9 mouse cellular contexts compared by ENCODE assay signal in the genomic region with DNA sequence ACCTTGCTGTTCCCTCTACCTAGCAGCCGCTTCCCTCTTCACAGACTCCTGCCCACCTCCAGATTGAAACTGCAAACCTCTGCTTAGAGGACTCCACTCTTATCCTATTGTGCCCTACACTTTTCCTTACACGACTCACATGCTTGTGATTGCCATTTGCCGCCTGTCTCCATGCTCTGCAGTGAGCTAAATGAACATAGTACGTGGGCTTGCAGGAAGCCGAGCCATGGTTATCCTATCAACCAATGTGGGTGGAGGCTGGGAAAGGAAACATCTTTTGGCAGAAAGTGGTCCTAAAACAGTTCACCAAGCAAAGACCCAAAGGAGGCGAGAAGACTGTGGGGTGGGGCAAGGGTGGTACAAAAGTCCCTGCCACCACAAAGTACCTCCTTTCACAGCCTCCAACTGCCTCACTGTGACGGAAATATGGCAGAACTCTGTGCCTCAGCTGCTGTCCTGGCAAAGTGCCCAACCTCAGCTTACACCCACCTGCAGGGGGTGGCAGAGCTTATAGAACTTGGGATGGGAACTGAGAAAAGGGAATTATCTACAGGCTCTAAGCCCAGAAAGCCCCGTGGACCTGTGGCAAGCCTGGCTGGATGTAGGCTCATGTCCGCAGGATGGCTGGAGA.
DNase-seq lines count a peak whose midpoint lies in the region; ATAC-seq and TF ChIP-seq lines count a peak whose summit lies in the region.
"Had no signal": no experiment of that assay in that cellular context is flagged by ENCODE, and none has a peak within 500 bp of the region (broad histone marks: within the 10 kb centered on the region; RNA-seq: fewer than 3 reads in every experiment).

No protein-coding gene starts in this region.

- no peaks in the 10 kb centered on the region for H3K27me3 ChIP-seq in lung, embryonic 14.5 days (ENCODE audit: insufficient read depth, low read length)
- no peaks in the 10 kb centered on the region for H3K27me3 ChIP-seq in forebrain, postnatal 0 days (ENCODE audit: insufficient read depth, low read length)
- H3K27me3 ChIP-seq: heart, embryonic 13.5 days had no signal

- no peak overlapping the region for H3K4me2 ChIP-seq in lung, embryonic 14.5 days
- no peak overlapping the region for H3K4me2 ChIP-seq in forebrain, postnatal 0 days (ENCODE audit: low read depth)
- H3K4me2 ChIP-seq: heart, embryonic 13.5 days had no signal

- H3K27ac ChIP-seq in lung, embryonic 14.5 days (ENCODE audit: low read depth) = no peak overlapping the region
- no peak overlapping the region for H3K27ac ChIP-seq in forebrain, postnatal 0 days (ENCODE audit: low read depth, low read length)
- H3K27ac ChIP-seq: heart, embryonic 13.5 days had no signal

- no peaks in the 10 kb centered on the region for H3K9me3 ChIP-seq in lung, embryonic 14.5 days (ENCODE audit: low read depth, low read length)
- no peaks in the 10 kb centered on the region for H3K9me3 ChIP-seq in forebrain, postnatal 0 days (ENCODE audit: low read length)
- H3K9me3 ChIP-seq: heart, embryonic 13.5 days had no signal

- H3K4me1 ChIP-seq in lung, embryonic 14.5 days (ENCODE audit: insufficient read depth) = peaks cover 8% of the 10 kb centered on the region
- H3K4me1 ChIP-seq in forebrain, postnatal 0 days (ENCODE audit: insufficient read depth) = peaks cover 20% of the 10 kb centered on the region; the same call in 1 of the 2 replicates

- H3K9ac ChIP-seq in lung, embryonic 14.5 days = no peak overlapping the region
- H3K9ac ChIP-seq in forebrain, postnatal 0 days = no peak overlapping the region
- H3K9ac ChIP-seq: heart, embryonic 13.5 days had no signal

- intact Hi-C loops in left cerebral cortex, postnatal 25 days (cut with DNase I) = loop anchor here (1.0 to 2.0 kb wide), 3 partner anchors 30 to 126 kb away; no protein-coding TSS in a partner anchor

- ATAC-seq in lung, embryonic 14.5 days (ENCODE audit: insufficient read depth) = no peak
- no peak for ATAC-seq in forebrain, postnatal 0 days

- DNase-seq in lung, embryonic 14.5 days = peak; percentile 52
- DNase-seq in lung, adult 18-20 months = no peak
- peak; percentile 60 for DNase-seq in forebrain, postnatal 0 days
- DNase-seq in left cerebral cortex, postnatal 25 days (ENCODE audit: low spot score in 2 of 2) = peak; percentile 74 to 91
- peak; percentile 87 for DNase-seq in telencephalon, adult 2 months (ENCODE audit: low read depth, low spot score)
- no peak for DNase-seq in spleen, adult 12 weeks (ENCODE audit: low spot score)
- DNase-seq in c-Kit-positive CD71-positive TER-119-positive erythroid progenitor cells, embryonic 14.5 days (ENCODE audit: low spot score) = no peak
- DNase-seq in gastrocnemius, adult 18-20 months (ENCODE audit: low spot score) = no peak

- peak; percentile 39 for TF ChIP-seq CTCF in lung, embryonic 14.5 days (IDR thresholded peaks at IDR 0.05; ENCODE audit: low read depth)
- TF ChIP-seq CTCF in forebrain, postnatal 0 days (IDR thresholded peaks at IDR 0.05; ENCODE audit: low read depth) = peak; percentile 52

- H3K36me3 ChIP-seq in lung, embryonic 14.5 days (ENCODE audit: insufficient read depth) = 0 out of 2 replicates have a peak, but pooled peaks cover 2% of the 10 kb centered on the region
- H3K36me3 ChIP-seq in forebrain, postnatal 0 days (ENCODE audit: insufficient read depth) = no peaks in the 10 kb centered on the region
- H3K36me3 ChIP-seq: heart, embryonic 13.5 days had no signal

- WGBS in lung, embryonic 14.5 days = 74% methylated on average over 9 of the region's 9 CpGs
- WGBS in forebrain, postnatal 0 days = 48% methylated on average over 9 of the region's 9 CpGs

- no peak overlapping the region for H3K4me3 ChIP-seq in lung, embryonic 14.5 days (ENCODE audit: low read depth, low read length)
- no peak overlapping the region for H3K4me3 ChIP-seq in forebrain, postnatal 0 days (ENCODE audit: low read depth, low read length)
- H3K4me3 ChIP-seq: heart, embryonic 13.5 days had no signal

Comparison
In these comparisons a context has a peak if more than half of its experiments do, and no peak if none do; other contexts are left out.
1. DNase-seq: peak in lung, embryonic 14.5 days (single experiment), forebrain, postnatal 0 days (single experiment), left cerebral cortex, postnatal 25 days (2 of 2) and telencephalon, adult 2 months (single experiment); none in lung, adult 18-20 months (0 of 2), spleen, adult 12 weeks (single experiment), c-Kit-positive CD71-positive TER-119-positive erythroid progenitor cells, embryonic 14.5 days (single experiment) and gastrocnemius, adult 18-20 months (single experiment).